Mouse (Mus musculus) heart, postnatal 0 days (tissue): Measurements from ENCODE around the gene Rtp2. TPM values are rescaled to one million over a fixed set of nuclear protein-coding genes. Genes with fewer than 3 reads are reported as not detected.
A peak's percentile ranks its signal among the peaks of the same experiment; 100 is the strongest.

Experiments used
- ATAC-seq: fragments of 200-750 bp; cut with Nextera tagmentation; 2 replicates; pipeline ENCODE4 v1.8.0; 2017; ENCODE audit warnings: low read depth, moderate number of reproducible peaks, moderate library complexity; ENCODE audit not compliant: insufficient read depth
- DNase-seq: peaks from one replicate; pipeline ENCODE4 v3.0.0-alpha.2; 2016; ENCODE audit warnings: low spot score
- H3K27ac ChIP-seq: fragments of 300-500 bp; sonication (generic); 2 replicates; pipeline ENCODE4 v1.5.1; 2014; ENCODE audit warnings: low read depth, mild to moderate bottlenecking
- H3K27me3 ChIP-seq: fragments of 300-500 bp; sonication (generic); 2 replicates; pipeline ENCODE4 v1.6.1; 2014; ENCODE audit warnings: low read length, mixed read lengths; ENCODE audit not compliant: control insufficient read depth, insufficient read depth
- H3K36me3 ChIP-seq: fragments of 300-500 bp; sonication (generic); replicated peaks from 2 replicates; pipeline ENCODE4 v1.6.1; 2014; ENCODE audit warnings: low read length, mixed read lengths; ENCODE audit not compliant: control insufficient read depth, insufficient read depth
- H3K4me1 ChIP-seq: fragments of 300-500 bp; sonication (generic); 2 replicates; pipeline ENCODE4 v1.6.1; 2014; ENCODE audit warnings: antibody characterized with exemption; ENCODE audit not compliant: control insufficient read depth, insufficient read depth
- H3K4me2 ChIP-seq: fragments of 300-500 bp; sonication (generic); 2 replicates; pipeline ENCODE4 v1.6.1; 2014; ENCODE audit warnings: low read depth, mild to moderate bottlenecking, low read length, moderate library complexity
- H3K4me3 ChIP-seq: fragments of 300-500 bp; sonication (generic); 2 replicates; pipeline ENCODE4 v1.5.1; 2014; ENCODE audit warnings: low read depth, low read length
- H3K9ac ChIP-seq: fragments of 300-500 bp; sonication (generic); replicated peaks from 2 replicates; pipeline ENCODE4 v1.6.1; 2014; ENCODE audit warnings: low read depth, low read length, mixed read lengths
- H3K9me3 ChIP-seq: fragments of 300-500 bp; sonication (generic); replicated peaks from 2 replicates; pipeline ENCODE4 v1.6.1; 2016; ENCODE audit warnings: low read length; ENCODE audit not compliant: control insufficient read depth
- CTCF ChIP-seq: IDR thresholded peaks from 2 replicates; pipeline ENCODE4 v1.5.1; 2016; ENCODE audit warnings: antibody characterized with exemption, control low read depth, low read depth
- EP300 ChIP-seq: IDR thresholded peaks from 2 replicates; pipeline ENCODE4 v1.6.1; 2016; ENCODE audit warnings: antibody characterized with exemption, low read depth
- WGBS: fragments of 180-500 bp; shearing (Covaris S2); extraction: QIAGEN DNeasy Blood & Tissue Kit; methylation state at CpG from one replicate; pipeline ENCODE4 v1.1.7; 2014; 5-methylcytosine and 5-hydroxymethylcytosine counted together
- polyA plus RNA-seq: library from polyadenylated mRNA; unstranded; fragments of >200 nt; fragmentation: Nextera tagmentation; extraction: Ambion mirVana; gene quantifications from 2 replicates; pipeline ENCODE4 v1.2.1, GENCODE M21; 2015
- total RNA-seq: library from RNA; depleted of rRNA; stranded (reverse); fragments of >200 nt; gene quantifications from 2 replicates; pipeline ENCODE4 v1.2.3, GENCODE M21; 2014; ENCODE audit warnings: low replicate concordance; rRNA removed

The Rtp2 gene
- total and polyA plus RNA-seq, 2 experiments from 2014 or later, result not detected

DNA sequence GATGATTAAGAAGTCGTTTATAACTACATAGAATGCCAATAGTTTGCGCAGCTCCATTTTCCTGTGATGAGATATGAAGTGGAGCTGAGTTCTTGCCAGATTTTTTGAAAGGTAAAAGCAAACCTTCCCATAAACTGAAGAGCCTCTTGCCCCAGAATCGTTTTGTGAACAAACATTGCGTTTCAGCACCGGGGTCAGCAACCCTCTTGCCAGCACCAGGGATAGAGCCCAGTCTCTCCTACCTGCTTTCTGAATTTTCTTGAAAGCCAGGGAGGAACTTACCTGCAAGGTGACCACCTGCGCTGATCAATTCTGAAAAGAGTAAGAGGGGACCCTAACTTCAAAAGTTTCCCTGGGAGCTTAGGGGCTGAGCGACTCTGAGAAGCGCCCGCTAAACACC lies 42.0 kb downstream of the Rtp2 start:
- no peaks in the 10 kb centered on the region for H3K4me1 ChIP-seq
- H3K4me3 ChIP-seq, result no peak overlapping the region
- no peaks in the 10 kb centered on the region for H3K9me3 ChIP-seq
- 6% methylated on average over 9 of the region's 9 CpGs for WGBS
- TF ChIP-seq EP300, result no peak
- TF ChIP-seq CTCF, result no peak
- H3K27me3 ChIP-seq, result peaks cover 25% of the 10 kb centered on the region
- ATAC-seq (no peak), DNase-seq (peak; percentile 10)
- no peaks in the 10 kb centered on the region for H3K36me3 ChIP-seq
- no peak overlapping the region for H3K27ac ChIP-seq
- H3K9ac ChIP-seq, result no peak overlapping the region
- no peak overlapping the region for H3K4me2 ChIP-seq

GRCm38 (mm10) chr16:23887910-23888579 lies 44.1 kb downstream of the Rtp2 start:
- ATAC-seq (no peak), DNase-seq (no peak)
- Histone ChIP-seq H3K27ac (no peak overlapping the region), H3K9me3 (no peaks in the 10 kb centered on the region), H3K27me3 (peaks cover 25% of the 10 kb centered on the region), H3K36me3 (no peaks in the 10 kb centered on the region), H3K4me3 (no peak overlapping the region), H3K9ac (no peak overlapping the region), H3K4me2 (no peak overlapping the region), H3K4me1 (no peaks in the 10 kb centered on the region)
- TF ChIP-seq CTCF (no peak), EP300 (no peak)
- 68% methylated on average over 10 of the region's 10 CpGs for WGBS

- WGBS, result 76% methylated on average over 12 of the region's 12 CpGs
- H3K4me2 ChIP-seq, result no peak overlapping the region
- DNase-seq (no peak), ATAC-seq (no peak)
- H3K27ac ChIP-seq, result no peak overlapping the region
- H3K9ac ChIP-seq, result no peak overlapping the region
- H3K4me3 ChIP-seq, result no peak overlapping the region
- H3K9me3 ChIP-seq, result no peaks in the 10 kb centered on the region
- H3K4me1 ChIP-seq, result no peaks in the 10 kb centered on the region
- H3K36me3 ChIP-seq, result no peaks in the 10 kb centered on the region
- H3K27me3 ChIP-seq, result peaks cover under 1% of the 10 kb centered on the region; the same call in 1 of the 2 replicates
- TF ChIP-seq CTCF, result no peak
- TF ChIP-seq EP300, result no peak
Measured at GRCm38 (mm10) chr16:23885098-23885497, 47.1 kb downstream of the Rtp2 start.

Other genes with a start within 250 kb of the Rtp2 start
- gene Sst, start 41.4 kb downstream of the Rtp2 start, total RNA-seq, result 5.5 TPM in 1 of 2 replicates, not detected in the other
- gene Sst, start 41.4 kb downstream of the Rtp2 start, polyA plus RNA-seq, result not detected in 2 replicates
- not detected in 2 replicates for gene Gm37419, start 56.1 kb upstream of the Rtp2 start, total RNA-seq
- not detected in 2 replicates for gene Gm37419, start 56.1 kb upstream of the Rtp2 start, polyA plus RNA-seq
- 0.23 and 2.8 TPM in 2 replicates for gene Bcl6, start 56.5 kb upstream of the Rtp2 start, total RNA-seq
- 0.19 and 0.25 TPM in 2 replicates for gene Bcl6, start 56.5 kb upstream of the Rtp2 start, polyA plus RNA-seq